Mouse (Mus musculus) thymus, postnatal 14 days (tissue): ENCODE results near the gene Cryzl1.
A peak's percentile ranks its signal among the peaks of the same experiment; 100 is the strongest.
"Not testable (repeated sequence)": the region's sequence is repeated elsewhere in the genome, so short reads cannot be mapped to it uniquely, and the experiment has no call there.

Source experiments
- DNase-seq: peaks from one replicate; pipeline ENCODE4 v3.0.0; 2021

Cryzl1 gene

DNA sequence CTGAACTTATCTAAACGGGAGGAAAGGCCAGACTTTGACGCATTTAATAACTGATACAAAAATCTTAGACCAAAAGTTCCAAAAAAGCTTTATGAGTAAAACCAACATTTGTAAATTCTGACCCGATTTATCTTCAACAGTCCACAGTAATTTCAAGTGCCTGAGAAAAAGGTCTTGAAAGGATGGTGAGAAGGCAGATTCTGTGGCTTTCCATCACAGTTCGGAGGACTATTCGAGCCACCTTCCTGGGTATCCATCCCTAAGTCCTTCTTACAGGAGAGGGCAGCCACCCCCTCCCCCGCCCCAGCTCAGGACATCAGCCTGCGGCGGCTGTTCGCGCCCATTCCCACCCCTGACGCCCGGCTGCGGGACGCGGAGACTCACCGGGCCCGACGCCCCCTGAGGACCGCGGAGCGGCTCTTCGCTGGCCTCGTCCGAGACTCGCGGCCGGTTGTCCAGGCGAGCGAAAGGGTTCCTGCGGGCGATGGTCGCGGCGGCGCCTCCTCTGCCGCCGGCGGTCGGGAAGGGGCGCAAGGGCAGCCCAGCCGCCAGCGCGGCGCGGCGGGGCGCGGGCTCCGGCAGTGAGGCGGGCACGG, 40.7 kb downstream of the Cryzl1 start:
- no peak for DNase-seq

DNA sequence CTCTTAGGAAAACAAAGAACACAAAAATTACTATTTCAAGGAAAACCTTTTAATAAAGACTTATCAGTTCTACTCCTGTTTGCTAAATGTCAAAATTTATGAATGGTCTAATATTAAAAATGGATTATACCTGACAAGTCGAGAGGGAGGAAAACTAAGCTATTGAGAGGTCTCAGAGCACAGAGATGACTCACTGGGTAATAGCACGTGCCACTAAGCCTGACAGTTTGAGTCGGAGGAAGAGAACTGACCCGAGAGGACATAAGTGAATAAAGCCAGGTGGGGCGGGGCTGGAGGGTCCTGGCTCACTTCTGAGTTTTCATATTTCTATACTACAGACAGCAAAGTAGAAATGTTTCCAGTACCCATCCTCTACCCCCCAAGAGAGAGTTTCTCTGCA, 42.4 kb downstream of the Cryzl1 start:
- no peak for DNase-seq

DNA sequence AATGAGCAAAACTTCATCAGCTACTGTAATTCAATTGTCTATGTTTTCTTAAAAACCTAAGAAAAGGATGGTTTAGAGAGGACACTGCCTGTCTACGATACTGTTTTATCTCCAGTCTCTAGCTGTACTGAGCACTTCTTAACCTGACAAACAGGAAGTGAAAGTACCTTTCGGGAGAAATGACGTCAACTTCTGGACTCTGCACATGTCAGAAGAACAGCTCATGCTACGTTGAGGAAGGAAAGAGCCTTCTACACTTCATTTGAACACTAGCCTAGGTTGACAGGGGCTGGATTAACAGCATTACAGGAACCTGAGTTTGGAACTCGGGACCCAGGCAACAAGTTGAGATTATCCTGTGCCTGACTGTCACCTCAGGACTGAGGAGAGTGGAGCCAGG, 43.2 kb downstream of the Cryzl1 start:
- no peak for DNase-seq

DNA sequence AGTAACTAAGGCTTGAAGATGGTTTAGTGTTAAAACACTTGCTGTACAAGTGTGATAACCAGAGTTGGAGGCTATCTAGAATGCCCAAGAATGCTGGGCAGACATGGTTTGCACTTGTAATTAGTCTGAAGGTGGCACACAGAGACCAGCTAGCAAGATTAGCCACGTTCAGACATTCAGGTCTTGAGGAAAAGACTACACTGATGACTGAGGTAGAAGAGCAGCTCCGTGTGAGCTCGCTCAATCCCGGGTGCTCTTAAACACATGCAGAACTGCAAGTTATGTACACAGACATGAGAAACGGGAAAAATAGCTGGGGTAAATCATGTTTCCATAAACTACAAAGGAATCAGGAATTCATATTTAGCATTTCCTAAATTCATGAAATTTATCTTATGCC, 48.1 kb downstream of the Cryzl1 start:
- DNase-seq: no peak

DNA sequence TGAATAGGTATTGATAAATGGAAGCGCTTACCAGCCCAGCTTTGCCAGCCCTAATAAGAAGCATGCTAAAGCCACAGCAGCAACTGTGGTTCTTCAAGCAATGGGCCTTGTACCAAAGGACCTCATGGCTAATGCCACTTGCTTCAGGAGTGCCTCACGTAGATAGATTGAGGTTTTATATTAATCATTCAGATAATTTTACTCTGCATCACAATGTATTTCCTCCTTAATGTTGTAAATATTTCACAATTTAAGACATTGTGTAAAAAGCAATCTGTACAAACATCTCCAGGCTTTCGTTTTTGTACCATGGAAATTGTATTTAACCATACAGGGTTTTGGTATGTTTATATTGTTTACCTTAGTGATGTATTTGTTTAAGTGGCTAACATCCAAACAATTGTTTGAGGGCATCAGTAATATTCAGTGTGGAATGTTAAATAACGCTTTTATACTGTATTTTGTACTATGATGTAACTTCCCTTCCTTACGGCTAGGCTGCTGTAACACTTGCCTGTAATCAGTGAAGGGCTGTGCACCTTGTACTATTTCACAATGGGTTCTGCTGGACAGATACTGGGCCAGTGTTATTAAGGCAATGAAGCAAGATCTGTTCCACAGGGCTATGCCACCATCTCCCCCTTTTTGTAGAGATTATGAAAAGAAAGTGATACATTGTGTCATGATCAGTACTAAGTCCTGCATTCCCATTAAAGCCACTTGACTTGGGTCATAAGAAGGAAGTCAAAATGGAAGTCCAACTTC, 50.4 kb downstream of the Cryzl1 start:
- DNase-seq: no peak

DNA sequence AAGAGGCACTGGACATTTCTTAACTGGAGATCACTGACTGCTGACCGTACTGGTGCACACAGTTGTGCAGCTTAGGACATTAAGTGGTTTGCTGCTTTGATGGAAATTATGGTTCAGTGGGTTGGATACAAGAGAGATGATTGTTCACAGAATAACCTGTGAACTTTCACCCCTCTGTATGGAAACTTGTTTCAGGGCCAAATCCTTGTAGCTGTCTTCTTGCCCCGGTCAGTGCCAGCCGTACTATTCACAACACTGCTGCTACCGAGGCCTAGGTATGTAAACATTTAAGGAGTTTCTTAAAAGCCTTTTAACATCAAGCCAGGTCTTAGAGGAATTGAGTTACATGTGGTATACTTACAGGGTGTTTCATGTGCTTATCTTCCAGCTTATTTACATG, 54.3 kb downstream of the Cryzl1 start:
- DNase-seq: no peak

DNA sequence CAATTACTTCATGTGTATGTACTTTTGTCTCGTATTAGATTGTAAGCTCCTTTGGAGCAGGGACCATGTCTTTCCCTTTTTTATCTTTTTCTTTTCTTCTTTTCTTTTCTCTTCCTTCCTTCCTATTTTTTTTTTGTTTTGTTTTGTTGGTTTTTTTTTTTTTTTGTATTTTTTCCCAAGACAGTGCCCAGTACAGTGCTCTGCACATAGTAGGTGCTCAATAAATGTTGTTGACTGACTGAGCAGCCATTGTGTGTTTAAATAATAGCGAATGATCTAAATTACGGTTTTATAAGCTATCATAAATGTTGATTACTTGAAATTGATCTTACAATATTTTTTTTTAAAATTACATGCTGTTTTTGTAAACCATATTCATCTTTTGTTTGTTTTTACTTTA, 65.0 kb downstream of the Cryzl1 start:
- no peak for DNase-seq

DNA sequence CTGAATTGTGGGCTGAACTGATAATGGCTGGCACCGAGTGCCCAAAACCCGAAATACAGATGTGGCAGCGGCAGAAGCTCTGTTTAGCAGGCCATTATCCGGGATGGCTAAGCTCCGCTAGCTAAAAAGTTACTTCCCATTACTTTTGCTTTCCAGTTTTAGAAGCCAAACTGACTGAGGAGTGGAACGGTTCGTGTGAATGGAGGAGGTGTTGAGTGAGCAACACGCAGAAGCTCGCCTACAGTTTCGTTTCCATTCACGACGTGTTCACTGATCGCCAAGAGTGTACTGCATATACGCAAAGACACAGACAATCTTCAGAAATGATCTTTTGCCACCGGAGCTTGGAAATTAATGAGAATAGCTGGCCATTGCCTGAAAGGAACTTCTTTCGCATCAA, 66.4 kb downstream of the Cryzl1 start:
- DNase-seq: no peak

DNA sequence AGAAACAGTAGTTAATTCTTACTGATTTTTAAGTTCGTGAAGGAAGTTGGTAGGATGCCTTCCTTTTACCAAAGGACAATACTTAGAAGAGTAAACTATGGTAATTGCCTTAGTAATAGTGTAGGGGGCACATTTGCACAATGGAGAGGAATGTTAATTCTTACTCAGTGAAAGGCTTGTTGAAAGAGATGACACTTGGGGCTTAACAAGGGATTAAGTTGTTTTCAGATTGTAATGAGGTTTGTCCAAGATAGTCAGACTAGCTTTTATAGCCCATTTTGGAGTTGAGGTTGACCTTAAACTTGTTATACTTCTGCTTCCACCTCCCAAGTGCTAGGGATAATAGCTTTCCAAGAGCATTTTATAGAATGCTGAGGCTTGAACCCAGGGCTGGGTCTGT, 67.4 kb downstream of the Cryzl1 start:
- DNase-seq: no peak

DNA sequence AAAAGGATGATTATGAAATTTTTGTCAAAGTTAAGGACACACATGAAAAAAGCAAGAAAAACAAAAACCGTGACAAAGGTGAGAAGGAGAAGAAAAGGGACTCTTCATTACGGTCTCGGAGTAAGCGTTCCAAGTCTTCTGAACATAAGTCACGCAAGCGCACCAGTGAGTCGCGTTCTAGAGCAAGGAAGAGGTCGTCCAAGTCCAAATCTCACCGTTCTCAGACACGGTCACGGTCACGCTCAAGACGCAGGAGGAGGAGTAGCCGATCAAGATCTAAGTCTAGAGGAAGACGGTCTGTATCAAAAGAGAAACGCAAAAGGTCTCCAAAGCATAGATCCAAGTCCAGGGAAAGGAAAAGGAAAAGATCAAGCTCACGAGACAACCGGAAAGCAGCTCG, 69.0 kb downstream of the Cryzl1 start:
- DNase-seq: no peak

DNA sequence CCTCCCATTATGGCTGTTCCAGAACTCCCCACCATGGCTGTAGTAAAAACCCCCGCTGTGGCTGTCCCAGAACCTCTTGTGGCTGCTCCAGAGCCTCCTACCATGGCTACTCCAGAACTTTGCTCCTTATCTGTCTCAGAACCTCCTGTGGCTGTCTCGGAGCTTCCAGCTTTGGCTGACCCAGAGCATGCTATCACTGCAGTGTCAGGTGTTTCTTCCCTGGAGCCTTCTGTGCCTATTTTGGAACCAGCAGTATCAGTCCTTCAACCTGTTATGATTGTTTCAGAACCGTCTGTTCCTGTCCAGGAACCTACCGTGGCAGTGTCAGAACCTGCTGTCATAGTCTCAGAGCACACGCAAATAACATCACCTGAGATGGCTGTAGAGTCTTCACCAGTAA, 70.3 kb downstream of the Cryzl1 start:
- DNase-seq: no peak

DNA sequence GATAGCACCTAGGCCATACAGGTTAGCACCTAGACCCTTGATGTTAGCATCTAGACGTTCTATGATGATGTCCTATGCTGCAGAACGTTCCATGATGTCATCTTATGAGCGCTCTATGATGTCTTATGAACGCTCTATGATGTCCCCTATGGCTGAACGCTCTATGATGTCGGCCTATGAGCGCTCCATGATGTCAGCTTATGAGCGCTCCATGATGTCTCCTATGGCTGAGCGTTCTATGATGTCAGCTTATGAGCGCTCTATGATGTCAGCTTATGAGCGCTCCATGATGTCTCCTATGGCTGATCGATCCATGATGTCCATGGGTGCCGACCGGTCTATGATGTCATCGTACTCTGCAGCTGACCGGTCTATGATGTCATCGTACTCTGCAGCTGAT, 71.5 kb downstream of the Cryzl1 start:
- DNase-seq: no peak

DNA sequence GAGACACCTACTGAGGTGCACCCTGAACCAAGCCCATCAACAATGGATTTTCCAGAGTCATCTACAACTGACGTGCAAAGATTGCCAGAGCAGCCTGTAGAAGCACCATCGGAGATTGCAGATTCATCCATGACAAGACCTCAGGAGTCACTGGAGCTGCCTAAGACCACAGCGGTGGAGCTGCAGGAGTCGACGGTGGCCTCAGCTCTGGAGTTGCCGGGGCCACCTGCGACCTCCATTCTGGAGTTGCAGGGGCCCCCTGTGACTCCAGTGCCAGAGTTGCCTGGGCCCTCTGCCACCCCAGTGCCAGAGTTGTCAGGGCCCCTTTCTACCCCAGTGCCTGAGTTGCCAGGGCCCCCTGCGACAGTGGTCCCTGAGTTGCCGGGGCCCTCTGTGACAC, 73.5 kb downstream of the Cryzl1 start:
- DNase-seq: no peak

DNA sequence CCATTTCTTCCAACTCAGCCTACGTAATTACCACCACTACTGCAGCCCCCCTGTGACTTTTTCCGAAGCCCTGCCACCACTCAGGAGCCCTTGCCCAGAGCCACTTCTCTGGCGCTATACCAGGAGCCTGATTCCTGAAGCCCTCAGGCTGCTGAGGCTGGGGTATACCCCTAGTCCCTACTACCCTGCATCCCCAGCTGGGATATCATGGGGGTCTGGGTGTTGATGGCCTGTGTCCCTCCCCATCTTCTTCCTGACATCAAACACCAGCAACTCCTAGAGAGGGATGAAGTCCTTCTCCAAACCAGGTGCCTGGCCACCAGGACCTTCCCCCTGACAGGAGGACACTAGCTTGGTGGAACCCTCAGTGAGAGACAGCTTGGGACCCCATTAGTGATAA, 76.6 kb downstream of the Cryzl1 start:
- no peak for DNase-seq

DNA sequence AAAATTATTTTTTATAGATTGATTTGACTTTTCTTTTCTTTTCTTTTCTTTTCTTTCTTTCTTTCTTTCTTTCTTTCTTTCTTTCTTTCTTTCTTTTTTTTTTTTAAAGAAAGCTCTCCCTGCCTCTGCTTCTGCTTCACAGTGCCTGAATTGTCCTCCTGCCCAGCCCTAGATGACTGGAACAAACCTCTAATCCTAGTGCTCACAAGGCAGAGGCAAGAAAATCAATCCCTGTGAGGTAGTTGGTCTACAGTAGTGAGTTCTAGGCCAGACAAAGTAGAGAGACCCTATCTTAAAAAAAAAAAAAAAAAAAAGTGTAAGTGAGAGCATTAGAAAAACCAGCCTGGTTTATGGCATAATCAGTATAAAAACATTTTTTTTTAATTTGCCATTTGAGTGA, 79.0 kb downstream of the Cryzl1 start:
- DNase-seq: no peak

DNA sequence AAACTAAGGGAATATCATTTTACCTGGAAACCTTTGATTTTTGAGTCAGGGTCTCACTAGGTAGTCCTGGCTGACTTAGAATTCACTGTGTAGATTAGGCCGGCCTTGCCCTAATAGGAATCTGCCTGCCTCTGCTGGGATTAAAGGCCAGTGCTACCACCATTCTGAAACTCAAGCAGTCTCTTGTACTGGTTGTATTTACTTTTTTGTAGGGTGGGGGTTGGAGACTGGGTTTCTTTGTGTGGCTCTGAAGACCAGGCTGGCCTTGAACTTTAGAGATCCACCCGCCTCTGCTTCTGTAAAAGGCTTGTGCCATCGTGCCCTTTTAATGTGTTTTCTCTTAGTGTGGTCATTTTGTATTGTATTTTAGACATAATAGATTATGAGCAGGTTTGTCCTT, 79.5 kb downstream of the Cryzl1 start:
- DNase-seq: no peak

DNA sequence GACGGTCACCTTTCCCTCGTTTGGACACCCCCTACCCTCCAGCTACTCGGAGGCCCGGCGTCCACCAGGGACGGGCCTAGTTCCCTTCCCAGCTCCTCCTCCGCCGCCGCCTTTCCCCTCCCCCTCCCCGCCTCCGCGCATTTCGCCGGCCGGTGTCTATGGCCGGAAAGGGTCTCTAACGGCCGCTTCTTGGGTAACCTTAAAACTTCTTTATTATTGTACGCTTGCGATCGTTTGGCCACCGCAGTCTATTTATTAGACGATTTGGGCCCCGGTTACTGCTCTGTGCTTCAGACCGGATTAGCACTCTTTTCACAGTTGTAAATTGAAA, 80.6 kb downstream of the Cryzl1 start:
- DNase-seq: peak; percentile 83

DNA sequence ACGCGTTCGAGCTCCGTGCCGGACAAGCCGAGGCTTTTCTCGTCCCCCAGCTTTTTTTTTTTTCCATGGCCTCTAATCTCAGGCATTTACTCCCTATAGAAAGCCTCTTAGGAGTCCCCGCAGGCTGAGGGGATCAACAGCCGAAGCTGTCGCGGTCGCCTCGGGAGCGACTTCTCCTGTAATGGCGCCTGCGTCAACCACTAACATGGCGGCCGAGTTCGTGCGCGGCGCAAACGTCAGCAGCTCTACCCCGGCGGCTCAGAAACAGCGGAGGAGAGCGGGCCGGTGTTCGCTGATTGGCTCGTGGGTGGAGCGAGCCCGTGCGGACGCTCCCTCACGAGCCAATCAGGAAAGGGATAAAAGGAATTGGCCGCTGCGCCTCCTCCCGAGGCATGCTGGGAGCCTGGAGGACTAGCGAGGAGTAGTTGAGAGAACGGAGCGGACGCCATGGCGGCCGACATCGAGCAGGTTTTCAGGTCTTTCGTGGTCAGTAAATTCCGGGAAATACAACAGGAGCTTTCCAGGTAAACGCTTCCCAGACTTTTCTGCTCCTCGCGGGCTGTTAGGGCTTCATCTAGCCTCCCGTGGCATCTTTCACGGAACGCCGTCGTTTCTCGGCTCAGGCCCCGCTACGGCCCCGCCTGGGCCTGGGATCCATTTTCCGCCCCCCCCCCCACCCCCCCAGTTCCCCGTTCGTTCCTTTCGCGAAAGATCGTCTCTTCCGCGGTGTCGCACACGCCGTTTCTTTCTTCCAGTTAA, 81.1 kb downstream of the Cryzl1 start, which contains the start of gene Son:
Gene Son (plus strand): TSS at position 46 of the 759 bp plus-strand sequence.
- peak; percentile 96 for DNase-seq

DNA sequence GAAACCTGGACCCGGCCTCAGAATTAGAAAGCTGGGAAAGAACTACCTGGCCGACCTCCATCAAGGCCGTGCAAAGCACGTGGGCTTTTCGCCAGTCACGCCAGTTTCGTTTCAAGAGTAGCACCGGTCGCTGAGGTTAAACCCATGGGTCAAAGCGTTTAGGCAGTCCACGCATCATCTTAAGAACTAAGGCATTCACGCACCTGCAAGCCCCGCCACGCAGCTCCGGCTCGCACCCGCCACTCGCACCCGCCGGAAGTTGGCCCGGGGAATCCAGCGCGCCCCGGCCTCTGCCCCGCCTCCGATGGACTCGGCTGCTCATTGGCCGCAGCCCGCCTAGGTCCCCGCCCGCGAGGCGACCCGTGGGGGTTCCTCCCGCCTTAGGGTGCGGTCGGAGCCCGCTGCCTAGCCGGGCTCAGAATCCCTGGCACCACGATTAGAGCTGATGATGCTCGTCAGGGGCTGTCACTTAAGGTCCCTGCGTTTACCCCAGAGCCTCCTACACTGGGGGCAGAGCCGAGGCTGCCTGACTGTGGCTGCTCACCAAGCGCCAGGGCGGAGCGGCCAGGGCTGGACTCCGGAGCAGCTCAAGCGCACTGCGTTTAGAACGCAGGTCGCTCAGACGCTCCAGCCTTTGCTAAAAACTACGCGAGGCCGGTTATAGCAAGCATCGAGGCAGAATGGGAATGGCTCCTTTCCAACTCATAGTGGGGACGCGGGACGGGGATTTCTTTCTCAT, 81.9 kb downstream of the Cryzl1 start, which contains the start of gene Gart:
Gene Gart (minus strand): TSS at position 272 of the 739 bp plus-strand sequence.
- peak; percentile 96 for DNase-seq

DNA sequence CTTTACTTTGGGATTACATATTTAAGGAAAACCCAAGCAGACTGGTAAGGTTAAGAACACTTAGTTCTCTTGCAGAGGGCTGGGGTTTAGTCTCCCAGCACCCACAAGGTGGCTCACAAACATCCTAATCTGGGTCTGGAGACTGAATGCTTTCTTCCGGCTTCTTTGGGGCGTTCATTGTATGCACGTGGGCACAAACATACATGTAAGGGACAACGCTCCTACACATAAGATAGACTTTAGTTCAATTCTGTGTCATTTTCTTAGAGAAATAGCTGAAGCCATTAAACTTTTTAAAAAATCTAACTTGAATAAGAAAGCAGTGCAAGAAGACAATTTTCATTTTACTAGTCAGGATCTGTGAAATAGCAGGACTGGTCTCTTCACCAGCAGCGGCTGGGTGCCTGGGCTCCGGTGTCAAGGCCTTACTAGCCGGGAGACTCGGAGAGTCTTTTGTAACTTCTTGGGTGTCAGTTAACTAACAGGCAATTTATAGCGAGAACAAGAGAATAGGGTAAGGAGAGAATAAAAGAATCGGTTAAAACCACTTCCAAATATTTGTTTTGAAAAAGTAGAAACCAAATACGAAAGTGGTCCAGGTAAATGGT, 82.7 kb downstream of the Cryzl1 start:
- DNase-seq: peak; percentile 66

DNA sequence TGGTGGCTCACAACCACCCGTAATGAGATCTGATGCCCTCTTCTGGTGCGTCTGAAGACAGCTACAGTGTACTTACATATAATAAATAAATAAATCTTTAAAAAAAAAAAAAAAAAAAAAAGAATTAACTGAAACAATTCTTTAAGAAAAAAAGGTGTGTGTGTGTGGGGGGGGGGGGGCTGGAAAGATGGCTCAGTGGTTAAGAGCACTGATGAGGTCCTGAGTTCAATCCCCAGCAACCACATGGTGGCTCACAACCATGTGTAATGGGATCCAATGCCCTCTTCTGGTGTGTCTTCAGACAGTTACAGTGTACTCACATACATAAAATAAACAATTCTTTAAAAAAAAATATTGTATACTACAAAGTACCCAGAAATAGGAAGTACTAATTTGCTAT, 83.4 kb downstream of the Cryzl1 start:
- DNase-seq: not testable (repeated sequence)

DNA sequence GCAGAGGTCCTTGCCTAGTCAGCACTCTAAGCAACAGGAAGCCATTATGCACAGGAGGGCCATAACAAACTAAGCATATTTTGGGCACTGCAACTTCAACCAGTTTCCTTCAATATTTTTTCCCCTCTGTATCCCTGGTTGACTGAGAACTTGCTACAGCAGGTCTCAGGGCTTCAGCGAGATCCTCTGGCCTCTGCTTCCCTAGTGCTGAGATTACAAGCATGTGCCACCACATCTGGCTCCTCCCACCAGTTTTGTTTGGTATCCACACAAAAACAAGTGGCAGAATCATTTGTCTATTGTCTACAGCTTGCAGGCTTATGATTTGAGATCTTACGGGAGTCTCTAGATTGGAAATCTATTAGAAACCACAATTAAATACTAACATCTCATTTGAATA, 83.9 kb downstream of the Cryzl1 start:
- DNase-seq: no peak

DNA sequence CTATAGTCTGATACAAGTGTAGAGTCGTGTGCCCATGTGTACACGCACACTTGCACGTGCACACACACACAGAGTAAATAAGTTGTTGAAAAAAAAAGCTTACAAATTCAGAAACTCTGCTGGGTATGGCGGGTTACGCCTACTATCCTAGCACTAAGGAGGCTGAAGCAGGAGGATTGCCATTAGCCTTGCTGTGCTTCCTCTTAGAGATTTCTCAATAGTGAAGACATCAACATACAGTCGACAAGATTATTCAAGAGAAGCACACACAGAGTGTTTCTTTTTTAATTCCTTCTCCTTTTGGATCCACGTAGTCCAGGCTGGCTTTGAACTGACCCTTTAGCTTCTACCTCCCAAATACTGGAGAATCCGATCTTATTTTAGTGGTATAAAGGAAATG, 88.6 kb downstream of the Cryzl1 start:
- no peak for DNase-seq
